Comparison of ENCODE assay signal across 8 mouse cellular contexts in the genomic region with DNA sequence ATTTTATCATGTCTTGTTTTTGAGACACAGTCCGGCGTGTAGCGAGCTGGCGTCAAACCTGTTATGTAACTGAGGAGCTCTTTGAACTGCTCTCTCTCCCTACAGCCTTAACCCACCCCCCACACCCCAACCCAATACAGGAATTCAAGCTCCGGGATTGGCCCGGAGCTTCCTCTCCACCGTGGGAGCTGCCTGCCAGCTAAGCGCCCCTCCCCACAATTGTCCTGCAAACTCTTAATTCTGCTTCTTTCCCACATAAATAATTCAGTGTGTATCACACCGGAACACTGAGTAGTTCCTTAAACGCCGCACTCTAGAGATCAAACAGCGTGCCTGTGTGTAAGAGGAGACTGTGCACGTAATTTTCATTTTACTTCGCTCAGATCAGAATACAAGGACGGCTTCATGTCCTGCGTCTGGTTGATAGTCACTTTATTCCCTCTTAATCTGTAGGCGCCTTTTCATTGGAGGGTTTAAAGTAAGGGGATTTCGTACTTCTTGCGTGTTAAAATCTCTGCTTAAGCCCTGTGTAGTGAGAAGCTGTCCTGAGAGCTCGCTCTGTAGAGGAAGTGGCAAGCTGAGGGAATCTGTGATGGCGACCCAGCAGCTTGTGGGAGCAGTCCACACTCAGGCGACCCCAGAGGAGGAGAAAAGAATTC.
A peak's percentile ranks its signal among the peaks of the same experiment; 100 is the strongest.
DNase-seq lines count a peak whose midpoint lies in the region; ATAC-seq and TF ChIP-seq lines count a peak whose summit lies in the region.

No protein-coding gene starts in this region.

- H3K4me3 ChIP-seq in left cerebral cortex, adult 2 months, result peak overlapping the region; percentile 49
- peak overlapping the region; percentile 40 for H3K4me3 ChIP-seq in embryonic fibroblast, embryonic 13.5 days (ENCODE audit: insufficient read depth, low read length)

- ATAC-seq in inflammation-experienced regulatory T-cells, adult 6 months, result no peak

- no peaks in the 10 kb centered on the region for H3K4me1 ChIP-seq in embryonic fibroblast, embryonic 13.5 days (ENCODE audit: control insufficient read depth, insufficient read depth, low read length)

- H3K27ac ChIP-seq in left cerebral cortex, adult 2 months, result peak overlapping the region; percentile 91
- no peak overlapping the region for H3K27ac ChIP-seq in embryonic fibroblast, embryonic 13.5 days (ENCODE audit: insufficient read depth, low read length)

- intact Hi-C loops in left cerebral cortex, adult 2 months (cut with DNase I), result loop anchor here (2.0 to 10.0 kb wide), 3 partner anchors 330 to 554 kb away; a partner anchor contains a TSS
- intact Hi-C loops in heart, postnatal 36 days (cut with DNase I), result loop anchor here (10.0 kb wide), 1 partner anchor 730 kb away; no protein-coding TSS in a partner anchor

- DNase-seq in left cerebral cortex, adult 2 months (ENCODE audit: extremely low spot score in 1 of 2, low spot score in 2 of 2), result peak; percentile 33 to 57
- no peak for DNase-seq in left cerebral cortex, adult 9 months (ENCODE audit: low spot score in 2 of 2)
- DNase-seq in heart, postnatal 36 days, result peak; percentile 49 to 70
- DNase-seq in layer of hippocampus, adult 9-11 months, result peak; percentile 64
- DNase-seq in lung, postnatal 14 days, result peak; percentile 34
- peak; percentile 75 to 85 for DNase-seq in right cerebral cortex, postnatal 10 days (ENCODE audit: low spot score in 2 of 2)

- no peak for TF ChIP-seq POLR2A in embryonic fibroblast, embryonic 13.5 days (IDR thresholded peaks at IDR 0.05; ENCODE audit: low read depth, low read length)

- no peak for TF ChIP-seq CTCF in left cerebral cortex, adult 2 months (IDR thresholded peaks at IDR 0.05)
- TF ChIP-seq CTCF in embryonic fibroblast, embryonic 13.5 days (IDR thresholded peaks at IDR 0.05; ENCODE audit: borderline replicate concordance, insufficient read depth, low read length), result no peak

Comparison
In these comparisons a context has a peak if more than half of its experiments do, and no peak if none do; other contexts are left out.
1. DNase-seq: peak in left cerebral cortex, adult 2 months (2 of 2), heart, postnatal 36 days (2 of 2), layer of hippocampus, adult 9-11 months (single experiment), lung, postnatal 14 days (single experiment) and right cerebral cortex, postnatal 10 days (2 of 2); none in left cerebral cortex, adult 9 months (0 of 2).